Mouse (Mus musculus) olfactory bulb, adult 2 months (tissue): Measurements from ENCODE around the gene Msl3. TPM values are rescaled to one million over a fixed set of nuclear protein-coding genes. Genes with fewer than 3 reads are reported as not detected.
"Not testable (repeated sequence)": the region's sequence is repeated elsewhere in the genome, so short reads cannot be mapped to it uniquely, and the experiment has no call there.

Source experiments
- H3K27ac ChIP-seq: fragments of 200-500 bp; 2 replicates; pipeline ENCODE4 v1.5.1; 2012; ENCODE audit warnings: low read depth, low read length; ENCODE audit not compliant: insufficient read depth
- H3K4me1 ChIP-seq: fragments of 200-500 bp; 2 replicates; pipeline ENCODE4 v1.6.1; 2012; ENCODE audit warnings: low read length; ENCODE audit not compliant: control insufficient read depth, insufficient read depth
- H3K4me3 ChIP-seq: fragments of 200-500 bp; 2 replicates; pipeline ENCODE4 v1.5.1; 2012; ENCODE audit warnings: mild to moderate bottlenecking, low read depth, low read length, moderate library complexity; ENCODE audit not compliant: insufficient read depth
- CTCF ChIP-seq: fragments of 200-500 bp; IDR thresholded peaks from 2 replicates; pipeline ENCODE4 v1.5.1; 2012; ENCODE audit warnings: low read depth, mild to moderate bottlenecking, low read length, moderate library complexity; ENCODE audit not compliant: insufficient read depth
- POLR2A ChIP-seq: fragments of 200-500 bp; IDR thresholded peaks from 2 replicates; pipeline ENCODE4 v1.6.1; 2012; ENCODE audit warnings: mild to moderate bottlenecking, low read depth, low read length, moderate library complexity; ENCODE audit not compliant: insufficient read depth
- WGBS: fragments of 180-500 bp; shearing (Covaris S2); methylation state at CpG from one replicate; pipeline ENCODE4 v1.1.7; 2018; 5-methylcytosine and 5-hydroxymethylcytosine counted together
- polyA plus RNA-seq: library from polyadenylated mRNA; stranded (reverse); fragments of >200 nt; gene quantifications from 2 replicates; pipeline ENCODE4 v1.2.4, GENCODE M21; 2012; ENCODE audit warnings: low replicate concordance; ENCODE audit not compliant: missing spikeins, insufficient read depth, insufficient read length

Gene Msl3
- not detected in 2 replicates for polyA plus RNA-seq

DNA sequence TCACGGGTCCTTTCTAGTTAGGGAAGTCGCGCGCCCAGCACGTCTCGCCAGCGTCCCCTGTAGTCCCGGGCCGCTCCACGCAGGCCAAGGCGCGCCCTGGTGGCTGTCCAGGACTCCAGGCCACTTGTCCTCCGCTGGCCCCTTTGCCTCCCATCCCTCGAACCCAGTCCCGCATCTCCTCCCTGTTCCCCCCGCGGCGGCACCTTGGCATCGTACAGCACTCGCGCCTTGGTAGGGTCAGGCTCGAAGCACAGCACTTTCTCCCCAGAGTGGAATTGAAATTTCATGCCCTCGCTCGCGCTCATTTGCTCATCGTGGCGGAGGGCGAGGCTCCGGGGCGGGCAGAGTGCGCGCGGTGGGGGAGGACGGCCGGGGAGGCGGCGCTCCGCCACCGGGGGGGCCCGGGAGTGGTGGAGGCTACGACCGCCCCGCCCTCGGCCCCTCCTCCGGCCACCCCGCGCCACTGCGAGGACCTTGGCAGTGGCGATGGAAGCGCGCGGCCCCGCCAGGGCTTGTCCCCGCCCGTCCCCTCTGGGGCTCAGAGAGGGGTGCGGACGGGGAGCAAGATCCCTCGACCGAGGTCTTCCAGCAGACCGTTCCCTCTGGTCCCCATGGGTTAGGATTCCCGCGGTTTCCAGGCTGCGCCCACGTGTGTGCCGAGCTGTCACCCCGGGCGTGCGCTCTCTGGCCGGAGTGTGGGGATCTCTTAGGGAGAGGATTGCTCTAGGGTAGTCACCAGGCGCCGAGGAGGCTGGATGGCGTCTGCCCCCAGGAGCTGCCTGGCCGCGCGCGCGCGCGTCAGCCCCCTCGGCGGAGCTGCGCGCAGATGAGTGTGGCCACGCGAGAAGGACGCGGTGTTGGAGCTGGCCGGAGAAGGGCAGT lies at the start of gene Msl3:
Gene Msl3, minus strand, starts transcription at position 374 of the 882 bp plus-strand sequence.
- TF ChIP-seq POLR2A (no peak; the same call in 1 of the 2 replicates), CTCF (0 out of 2 replicates have a peak, but pooled peaks have one; percentile 16)
- Histone ChIP-seq H3K27ac (peak within 1 kb of the TSS; percentile 91), H3K4me1 (no peaks in the 10 kb centered on the region), H3K4me3 (peak within 1 kb of the TSS; percentile 68)
- whole genome bisulfite sequencing: 22% methylated on average over 84 of the region's 88 CpGs

DNA sequence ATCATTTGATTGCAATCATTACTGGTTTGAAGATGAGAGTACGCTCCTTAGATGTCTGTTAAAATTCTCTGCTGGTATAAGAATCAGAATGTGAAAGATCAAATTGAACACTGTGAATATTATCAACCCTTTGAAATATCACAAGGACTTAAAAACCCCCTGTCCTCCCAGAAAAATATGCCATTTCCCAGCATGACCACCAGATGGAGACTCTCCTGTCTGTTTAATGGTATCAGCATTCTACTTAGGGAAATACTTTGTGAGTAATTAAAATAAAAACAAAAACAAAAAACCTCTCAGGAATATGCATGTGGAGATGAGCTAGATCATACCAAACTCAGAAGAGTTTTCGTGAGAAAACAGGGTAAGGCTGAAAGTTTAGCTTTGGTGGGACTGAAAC lies 44.3 kb upstream of the Msl3 start:
- 53% methylated on average over 2 of the region's 2 CpGs for WGBS
- TF ChIP-seq CTCF (no peak), POLR2A (no peak)
- Histone ChIP-seq H3K4me3 (no peak overlapping the region), H3K4me1 (no peaks in the 10 kb centered on the region), H3K27ac (no peak overlapping the region)

DNA sequence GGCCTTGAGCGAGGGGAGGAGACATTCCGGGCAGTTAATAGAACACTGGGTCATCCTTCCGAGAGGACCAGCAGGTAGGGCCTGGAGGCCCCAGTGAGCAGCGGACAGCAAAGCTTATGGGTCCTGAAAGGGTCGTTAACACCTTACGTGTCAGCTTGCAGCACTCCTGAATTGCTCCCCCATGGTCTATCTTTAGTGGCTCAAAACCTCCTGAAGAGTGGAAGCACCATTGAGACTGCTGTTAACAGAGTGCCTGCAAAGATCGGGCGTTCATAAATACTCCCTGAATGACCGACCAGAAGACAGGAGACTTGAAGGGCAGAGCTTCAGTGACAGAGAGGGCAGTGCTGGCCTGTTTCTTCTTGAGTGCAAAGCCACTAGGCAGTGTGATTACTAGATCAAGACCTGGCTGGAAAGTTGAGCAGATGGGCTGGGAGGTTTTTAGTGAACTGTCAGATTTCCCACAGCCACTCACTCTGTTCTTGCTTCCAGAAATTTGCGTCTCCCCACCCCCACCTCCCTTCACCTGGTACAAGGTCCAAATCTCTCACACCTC lies 787 bp upstream of the Msl3 start:
- TF ChIP-seq POLR2A: no peak
- no peak for TF ChIP-seq CTCF
- Histone ChIP-seq H3K4me3 (peak overlapping the region; percentile 68), H3K4me1 (no peaks in the 10 kb centered on the region), H3K27ac (peak overlapping the region; percentile 87)
- WGBS: 29% methylated on average over 10 of the region's 10 CpGs

DNA sequence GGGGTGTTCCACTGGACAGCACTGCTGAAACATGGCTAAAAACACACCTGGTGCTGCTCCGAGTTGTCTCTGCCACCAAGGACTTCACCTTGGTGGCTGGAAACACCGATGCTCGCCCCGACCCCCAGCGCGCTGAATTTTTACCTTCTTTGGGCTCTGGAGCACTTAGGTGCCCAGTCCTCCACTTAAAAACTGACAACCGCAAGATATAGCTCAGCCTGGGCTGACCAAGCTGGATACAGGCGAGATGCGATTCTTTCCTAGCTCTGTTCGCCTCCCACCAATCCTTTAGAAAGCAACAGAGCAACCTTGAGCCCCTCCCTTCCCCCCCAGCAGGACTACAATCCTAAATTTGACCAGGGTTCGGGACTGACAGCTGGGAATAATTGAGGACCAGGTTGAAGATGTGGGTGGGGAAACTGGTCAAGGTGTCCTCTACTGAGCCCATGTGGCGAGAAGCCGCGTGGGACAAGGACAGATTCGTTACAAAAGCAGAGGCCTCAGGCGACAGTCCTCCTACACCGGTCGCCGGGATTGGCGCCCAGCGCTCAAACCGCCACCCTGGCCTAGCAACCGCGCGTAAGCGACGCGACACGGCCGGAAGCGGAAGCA lies 679 bp downstream of the Msl3 start:
- peak overlapping the region; percentile 91 for H3K27ac ChIP-seq
- 19% methylated on average over 31 of the region's 31 CpGs for WGBS
- no peak for TF ChIP-seq CTCF
- 0 out of 2 replicates have a peak, but pooled peaks have one; percentile 36 for TF ChIP-seq POLR2A
- peak overlapping the region; percentile 68 for H3K4me3 ChIP-seq
- H3K4me1 ChIP-seq: no peaks in the 10 kb centered on the region

DNA sequence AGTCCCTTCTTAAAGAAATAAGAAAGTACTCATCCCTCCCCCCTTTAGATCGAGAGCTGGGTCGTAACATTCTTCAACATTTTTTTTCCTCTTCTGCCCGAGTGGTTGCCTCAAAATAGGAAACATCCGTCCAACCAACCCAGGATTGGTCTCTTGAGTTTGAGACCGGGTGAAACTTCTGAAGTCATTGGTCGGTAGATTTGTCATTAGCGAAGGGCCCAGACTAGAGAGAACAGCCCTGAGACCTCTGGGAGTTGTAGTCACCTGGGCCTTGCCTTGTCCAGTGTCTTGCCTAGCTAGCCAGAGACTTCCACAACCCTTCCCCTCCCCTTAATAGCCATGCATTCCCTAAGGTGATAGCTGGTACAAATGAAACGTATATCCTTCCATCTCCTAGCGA lies 1.3 kb downstream of the Msl3 start:
- 16% methylated on average over 9 of the region's 9 CpGs for WGBS
- TF ChIP-seq POLR2A: no peak
- no peak for TF ChIP-seq CTCF
- Histone ChIP-seq H3K4me3 (peak overlapping the region; percentile 68), H3K27ac (peak overlapping the region; percentile 31), H3K4me1 (no peaks in the 10 kb centered on the region)

DNA sequence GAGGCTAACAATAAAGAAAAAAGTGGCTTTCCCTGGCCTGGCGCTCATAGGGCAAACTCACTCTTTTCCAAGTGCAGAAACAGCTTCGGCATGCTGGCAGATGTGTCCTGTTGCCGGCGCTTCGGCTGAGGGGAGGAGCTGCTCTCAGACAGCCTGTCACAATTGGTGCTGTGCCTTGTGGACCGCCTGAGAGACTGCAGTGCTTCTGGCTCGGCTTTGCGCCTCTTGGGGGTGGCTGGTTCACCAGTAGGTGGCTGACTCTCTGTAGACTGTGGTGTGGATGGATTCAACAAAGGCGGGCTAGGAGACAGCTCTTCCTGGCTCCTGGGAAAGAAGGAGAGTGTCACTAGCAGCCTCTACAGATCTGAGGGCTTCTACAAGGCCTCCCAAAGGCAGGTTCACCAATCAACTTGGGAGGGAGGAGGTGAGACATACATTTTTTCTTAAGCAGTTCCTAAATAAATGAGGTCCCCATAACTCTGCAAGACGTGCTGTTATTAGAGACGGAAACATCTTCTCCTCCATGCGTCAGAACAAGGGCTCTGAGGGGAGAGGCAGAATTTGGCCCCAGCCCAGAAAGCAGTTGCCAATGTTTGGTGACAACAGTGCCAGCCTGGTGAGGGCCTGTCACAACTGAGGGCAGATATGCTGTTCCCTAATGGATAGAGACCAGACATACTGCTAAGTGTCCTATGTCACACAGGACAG lies 9.6 kb downstream of the Msl3 start:
- Histone ChIP-seq H3K4me3 (no peak overlapping the region), H3K27ac (no peak overlapping the region), H3K4me1 (no peaks in the 10 kb centered on the region)
- no peak for TF ChIP-seq POLR2A
- WGBS: 47% methylated on average over 12 of the region's 12 CpGs

DNA sequence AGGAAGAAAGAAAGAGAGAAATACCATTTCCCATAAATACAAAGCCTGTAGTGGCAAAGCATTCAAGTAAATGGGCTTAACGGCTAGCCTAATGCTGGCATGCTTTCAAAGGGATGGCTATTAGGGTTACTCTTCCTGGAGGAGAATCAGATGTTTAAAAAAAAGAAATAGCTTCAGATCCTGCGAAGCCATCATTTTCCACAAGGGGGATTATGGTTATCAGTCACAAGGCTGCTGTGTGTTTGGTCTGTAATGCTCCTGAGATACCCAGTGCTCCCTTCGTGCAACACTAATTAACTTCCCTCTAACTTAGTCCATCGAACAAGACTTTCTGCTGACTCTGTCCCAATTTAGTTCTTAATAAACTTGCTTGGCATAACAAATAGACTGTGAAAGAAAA lies 13.5 kb downstream of the Msl3 start:
- Histone ChIP-seq H3K4me3 (no peak overlapping the region), H3K4me1 (no peaks in the 10 kb centered on the region), H3K27ac (no peak overlapping the region)
- 45% methylated on average over 4 of the region's 4 CpGs for WGBS
- TF ChIP-seq CTCF: no peak
- no peak for TF ChIP-seq POLR2A

DNA sequence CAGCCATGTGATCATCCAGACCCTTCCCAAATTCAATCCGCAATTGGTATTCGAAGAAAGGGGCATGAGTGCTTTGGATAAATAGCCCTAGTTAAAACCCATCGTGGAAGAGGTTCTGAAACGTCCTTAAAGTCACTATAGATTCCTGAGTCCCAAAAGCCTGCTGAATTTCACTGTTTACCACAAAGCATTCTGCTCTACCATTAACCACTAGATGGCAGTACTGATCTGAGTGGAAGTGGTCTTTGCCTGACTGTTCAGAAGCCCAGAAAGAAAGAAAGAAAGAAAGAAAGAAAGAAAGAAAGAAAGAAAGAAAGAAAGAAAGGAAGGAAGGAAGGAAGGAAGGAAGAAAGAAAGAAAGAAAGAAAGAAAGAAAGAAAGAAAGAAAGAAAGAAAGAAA lies 13.9 kb downstream of the Msl3 start:
- not testable (repeated sequence) for H3K4me1 ChIP-seq, H3K4me3 ChIP-seq, H3K27ac ChIP-seq
- WGBS: 50% methylated on average over 4 of the region's 4 CpGs
